Mouse (Mus musculus): ENCODE data around the gene Phospho2.

GRCm38 (mm10) chr2:69830116-69830515, 40.7 kb downstream of the Phospho2 start:
- TF ChIP-seq CTCF (IDR thresholded peaks at IDR 0.05; ENCODE audit: low read depth) (no peak), EP300 (IDR thresholded peaks at IDR 0.05; ENCODE audit: low read depth) (no peak)

Data from liver, postnatal 0 days (tissue).